Mouse (Mus musculus) stomach, embryonic 14.5 days (tissue): Measurements from ENCODE around the gene Slc2a10. TPM values are rescaled to one million over a fixed set of nuclear protein-coding genes. Genes with fewer than 3 reads are reported as not detected.

ENCODE experiments used
- ATAC-seq: fragments of 200-750 bp; cut with Nextera tagmentation; 2 replicates; pipeline ENCODE4 v1.8.0; 2017; ENCODE audit warnings: low read depth, moderate TSS enrichment; ENCODE audit not compliant: insufficient number of reproducible peaks, insufficient read depth, low FRiP score
- H3K27ac ChIP-seq: fragments of 300-500 bp; sonication (generic); 2 replicates; pipeline ENCODE4 v1.5.1; 2014; ENCODE audit warnings: mild to moderate bottlenecking, low read length, moderate library complexity, mixed read lengths
- H3K27me3 ChIP-seq: fragments of 300-500 bp; sonication (generic); 2 replicates; pipeline ENCODE4 v1.6.1; 2014; ENCODE audit warnings: low read length, control low read depth, mixed read lengths; ENCODE audit not compliant: control insufficient read depth, insufficient read depth
- H3K36me3 ChIP-seq: fragments of 300-500 bp; sonication (generic); 2 replicates; pipeline ENCODE4 v1.6.1; 2014; ENCODE audit warnings: mild to moderate bottlenecking, control low read depth, low read length, moderate library complexity, mixed read lengths; ENCODE audit not compliant: control insufficient read depth, insufficient read depth
- H3K4me1 ChIP-seq: fragments of 300-500 bp; sonication (generic); 2 replicates; pipeline ENCODE4 v1.6.1; 2014; ENCODE audit warnings: low read length, control low read depth, mixed read lengths; ENCODE audit not compliant: control insufficient read depth, insufficient read depth
- H3K4me2 ChIP-seq: fragments of 300-500 bp; sonication (generic); replicated peaks from 2 replicates; pipeline ENCODE4 v1.6.1; 2014; ENCODE audit warnings: low read depth, low read length, control low read depth
- H3K4me3 ChIP-seq: fragments of 300-500 bp; sonication (generic); 2 replicates; pipeline ENCODE4 v1.5.1; 2014; ENCODE audit warnings: low read depth, low read length, control low read depth
- H3K9ac ChIP-seq: fragments of 300-500 bp; sonication (generic); replicated peaks from 2 replicates; pipeline ENCODE4 v1.6.1; 2014; ENCODE audit warnings: low read depth, mild to moderate bottlenecking, control low read depth, low read length, moderate library complexity, mixed read lengths
- H3K9me3 ChIP-seq: fragments of 300-500 bp; sonication (generic); 2 replicates; pipeline ENCODE4 v1.6.1; 2016; ENCODE audit warnings: low read depth, low read length, control low read depth; ENCODE audit not compliant: control insufficient read depth
- WGBS: fragments of 180-500 bp; shearing (Covaris S2); extraction: QIAGEN DNeasy Blood & Tissue Kit; methylation state at CpG from one replicate; pipeline ENCODE4 v1.1.7; 2014; 5-methylcytosine and 5-hydroxymethylcytosine counted together
- polyA plus RNA-seq: library from polyadenylated mRNA; unstranded; fragments of >200 nt; fragmentation: Nextera tagmentation; extraction: Ambion mirVana; gene quantifications from 2 replicates; pipeline ENCODE4 v1.2.1, GENCODE M21; 2014

Slc2a10 gene
- polyA plus RNA-seq, 1 experiment from 2014 or later = 7.3 TPM

- H3K27ac ChIP-seq = no peak overlapping the region
- ATAC-seq = no peak
- H3K27me3 ChIP-seq = peaks cover 8% of the 10 kb centered on the region; the same call in 1 of the 2 replicates
- H3K9me3 ChIP-seq = no peaks in the 10 kb centered on the region
- H3K4me2 ChIP-seq = no peak overlapping the region
- H3K4me3 ChIP-seq = no peak overlapping the region
- 55% methylated on average over 11 of the region's 11 CpGs for WGBS
- no peak overlapping the region for H3K9ac ChIP-seq
- no peaks in the 10 kb centered on the region for H3K36me3 ChIP-seq
- H3K4me1 ChIP-seq = peaks cover 7% of the 10 kb centered on the region; the same call in 1 of the 2 replicates
Observed at GRCm38 (mm10) chr2:165558916-165559315, 55.3 kb downstream of the Slc2a10 start.

GRCm38 (mm10) chr2:165559506-165560235, 56.1 kb downstream of the Slc2a10 start:
- no peak overlapping the region for H3K9ac ChIP-seq
- no peak overlapping the region for H3K4me2 ChIP-seq
- WGBS = 21% methylated on average over 11 of the region's 11 CpGs
- H3K27ac ChIP-seq = no peak overlapping the region
- H3K27me3 ChIP-seq = peaks cover 9% of the 10 kb centered on the region; the same call in 1 of the 2 replicates
- no peaks in the 10 kb centered on the region for H3K9me3 ChIP-seq
- no peak for ATAC-seq
- no peak overlapping the region for H3K4me3 ChIP-seq
- H3K4me1 ChIP-seq = peaks cover 7% of the 10 kb centered on the region; the same call in 1 of the 2 replicates
- no peaks in the 10 kb centered on the region for H3K36me3 ChIP-seq

- ATAC-seq = no peak
- Histone ChIP-seq H3K36me3 (no peaks in the 10 kb centered on the region), H3K4me2 (no peak overlapping the region), H3K4me3 (no peak overlapping the region), H3K4me1 (peaks cover 7% of the 10 kb centered on the region; the same call in 1 of the 2 replicates), H3K27ac (no peak overlapping the region), H3K9ac (no peak overlapping the region), H3K27me3 (peaks cover 9% of the 10 kb centered on the region; the same call in 1 of the 2 replicates), H3K9me3 (no peaks in the 10 kb centered on the region)
- WGBS = 80% methylated on average over 6 of the region's 6 CpGs
Observed at GRCm38 (mm10) chr2:165561861-165562260, 58.3 kb downstream of the Slc2a10 start.

GRCm38 (mm10) chr2:165563298-165564058, 59.9 kb downstream of the Slc2a10 start:
- Histone ChIP-seq H3K9ac (peak overlapping the region; percentile 18; the same call in 1 of the 2 replicates), H3K4me1 (peaks cover 7% of the 10 kb centered on the region; the same call in 1 of the 2 replicates), H3K36me3 (no peaks in the 10 kb centered on the region), H3K4me3 (peak overlapping the region; percentile 29), H3K4me2 (peak overlapping the region; percentile 66), H3K27me3 (peaks cover 9% of the 10 kb centered on the region; the same call in 1 of the 2 replicates), H3K27ac (no peak overlapping the region), H3K9me3 (no peaks in the 10 kb centered on the region)
- 3% methylated on average over 51 of the region's 52 CpGs for WGBS
- 0 out of 2 replicates have a peak, but pooled peaks have one; percentile 37 for ATAC-seq

GRCm38 (mm10) chr2:165564101-165564500, 60.5 kb downstream of the Slc2a10 start:
- no peak for ATAC-seq
- 68% methylated on average over 8 of the region's 8 CpGs for WGBS
- Histone ChIP-seq H3K27ac (no peak overlapping the region), H3K36me3 (no peaks in the 10 kb centered on the region), H3K4me2 (peak overlapping the region; percentile 66; the same call in 1 of the 2 replicates), H3K9me3 (no peaks in the 10 kb centered on the region), H3K4me1 (peaks cover 7% of the 10 kb centered on the region; the same call in 1 of the 2 replicates), H3K27me3 (peaks cover 9% of the 10 kb centered on the region; the same call in 1 of the 2 replicates), H3K4me3 (no peak overlapping the region), H3K9ac (no peak overlapping the region)

- Histone ChIP-seq H3K27ac (no peak overlapping the region), H3K27me3 (peaks cover 9% of the 10 kb centered on the region; the same call in 1 of the 2 replicates), H3K4me1 (peaks cover 7% of the 10 kb centered on the region; the same call in 1 of the 2 replicates), H3K4me2 (no peak overlapping the region), H3K36me3 (no peaks in the 10 kb centered on the region), H3K4me3 (no peak overlapping the region), H3K9ac (no peak overlapping the region), H3K9me3 (no peaks in the 10 kb centered on the region)
- ATAC-seq = no peak
- WGBS = 62% methylated on average over 6 of the region's 6 CpGs
Observed at GRCm38 (mm10) chr2:165564620-165565019, 61.0 kb downstream of the Slc2a10 start.

- Histone ChIP-seq H3K4me1 (peaks cover 10% of the 10 kb centered on the region; the same call in 1 of the 2 replicates), H3K4me2 (no peak overlapping the region), H3K9me3 (no peaks in the 10 kb centered on the region), H3K36me3 (no peaks in the 10 kb centered on the region), H3K4me3 (no peak overlapping the region), H3K9ac (no peak overlapping the region), H3K27ac (no peak overlapping the region), H3K27me3 (peaks cover 9% of the 10 kb centered on the region; the same call in 1 of the 2 replicates)
- WGBS = 74% methylated on average over 6 of the region's 6 CpGs
- ATAC-seq = no peak
Observed at GRCm38 (mm10) chr2:165566898-165567297, 63.3 kb downstream of the Slc2a10 start.

GRCm38 (mm10) chr2:165567820-165568219, 64.2 kb downstream of the Slc2a10 start:
- no peaks in the 10 kb centered on the region for H3K9me3 ChIP-seq
- WGBS = 59% methylated on average over 9 of the region's 9 CpGs
- H3K4me2 ChIP-seq = no peak overlapping the region
- no peak overlapping the region for H3K9ac ChIP-seq
- H3K36me3 ChIP-seq = no peaks in the 10 kb centered on the region
- H3K27ac ChIP-seq = no peak overlapping the region
- H3K4me3 ChIP-seq = no peak overlapping the region
- H3K4me1 ChIP-seq = peaks cover 10% of the 10 kb centered on the region; the same call in 1 of the 2 replicates
- peaks cover 9% of the 10 kb centered on the region; the same call in 1 of the 2 replicates for H3K27me3 ChIP-seq
- ATAC-seq = no peak
